Mouse (Mus musculus): ENCODE data around the gene A4galt.

GRCm38 (mm10) chr15:83252060-83252459 lies 486 bp upstream of the A4galt start:
- TF ChIP-seq MXI1 (IDR thresholded peaks at IDR 0.05; ENCODE audit: low read depth, low read length): no peak
- TF ChIP-seq ZMIZ1 (IDR thresholded peaks at IDR 0.05; ENCODE audit: low read depth, low read length): no peak
- no peak for TF ChIP-seq IRF4 (IDR thresholded peaks at IDR 0.05; ENCODE audit: low read depth, low read length)
- no peak for TF ChIP-seq EP300 (IDR thresholded peaks at IDR 0.05; ENCODE audit: low read length)
- no peak for TF ChIP-seq USF2 (conservative IDR thresholded peaks at IDR 0.05; ENCODE audit: low read depth, low read length)
- TF ChIP-seq KAT2A (IDR thresholded peaks at IDR 0.05; ENCODE audit: insufficient replicate concordance, low read length): no peak
- TF ChIP-seq SIN3A (IDR thresholded peaks at IDR 0.05; ENCODE audit: low read length): no peak
- no peak for TF ChIP-seq POLR2AphosphoS2 (IDR thresholded peaks at IDR 0.05; ENCODE audit: low read depth, low read length)
- TF ChIP-seq POLR2A (IDR thresholded peaks at IDR 0.05; ENCODE audit: low read depth, low read length): no peak
- TF ChIP-seq CTCF (conservative IDR thresholded peaks at IDR 0.05 in 1 of 2, IDR thresholded peaks at IDR 0.05 in 1 of 2; ENCODE audit: low read depth in 2 of 2, low read length in 2 of 2): no peak
- TF ChIP-seq JUND (conservative IDR thresholded peaks at IDR 0.05; ENCODE audit: low read depth, low read length): no peak

Measured in CH12.LX (cell line).